Mouse (Mus musculus) regulatory T cell (primary cell): ENCODE measurements around the gene Ppp6r2.

ENCODE experiments used
- in situ Hi-C: fragments of 300-600 bp; cut with MboI, MseI; formaldehyde crosslinking; loops from one replicate; pipeline ENCODE4 v1.15.1; 2025; ENCODE audit warnings: high pct_unique_total_duplicates

The Ppp6r2 gene

GRCm38 (mm10) chr15:89210915-89211715 is at the start of gene Ppp6r2:
Gene Ppp6r2, plus strand, starts transcription at chr15:89211553.
- in situ Hi-C loops = no loop called here

- in situ Hi-C loops = no loop called here
These were observed 45.9 kb upstream of the Ppp6r2 start for GRCm38 (mm10) chr15:89165478-89165877.

GRCm38 (mm10) chr15:89168922-89169321 is 42.4 kb upstream of the Ppp6r2 start:
- in situ Hi-C loops = no loop called here

DNA sequence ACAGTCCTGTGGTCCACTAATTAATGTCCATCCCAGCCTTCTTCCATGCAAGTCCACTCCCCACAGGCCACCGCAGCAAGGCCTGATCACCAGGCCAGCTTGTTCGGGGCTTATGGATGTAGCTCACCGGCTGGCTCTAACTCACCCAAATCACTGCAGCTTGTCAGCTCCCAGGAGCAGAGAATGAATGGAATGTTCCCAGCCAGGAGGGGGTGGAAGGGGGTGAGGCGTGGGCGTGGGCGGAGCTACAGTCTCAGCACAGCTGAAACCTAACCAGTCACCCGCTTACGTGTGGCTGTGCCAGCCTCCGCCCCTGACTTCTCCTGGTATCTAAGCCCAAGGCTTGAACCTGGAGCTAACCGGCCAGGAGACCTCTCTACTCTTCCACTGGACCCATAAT is 41.9 kb upstream of the Ppp6r2 start:
- in situ Hi-C loops = no loop called here

DNA sequence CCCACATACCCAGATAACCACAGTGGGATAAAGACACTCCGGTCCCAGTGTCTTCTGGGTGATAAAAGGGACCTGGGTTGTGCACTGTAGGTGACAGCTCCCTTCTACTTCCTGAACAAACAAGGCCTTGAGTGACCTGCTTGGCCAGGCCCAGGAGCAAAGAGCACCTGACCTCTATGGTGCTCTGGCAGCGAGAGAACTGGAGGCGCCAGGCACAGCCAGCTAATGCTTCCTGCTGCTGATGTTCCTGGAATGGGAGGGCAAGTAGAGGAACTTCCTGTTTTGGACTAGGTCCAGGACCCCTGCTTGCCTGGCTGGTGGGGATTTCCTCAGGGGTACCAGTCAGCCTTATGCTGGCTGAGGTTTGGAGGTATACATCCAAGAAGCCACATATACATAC is 41.3 kb upstream of the Ppp6r2 start:
- in situ Hi-C loops = no loop called here

DNA sequence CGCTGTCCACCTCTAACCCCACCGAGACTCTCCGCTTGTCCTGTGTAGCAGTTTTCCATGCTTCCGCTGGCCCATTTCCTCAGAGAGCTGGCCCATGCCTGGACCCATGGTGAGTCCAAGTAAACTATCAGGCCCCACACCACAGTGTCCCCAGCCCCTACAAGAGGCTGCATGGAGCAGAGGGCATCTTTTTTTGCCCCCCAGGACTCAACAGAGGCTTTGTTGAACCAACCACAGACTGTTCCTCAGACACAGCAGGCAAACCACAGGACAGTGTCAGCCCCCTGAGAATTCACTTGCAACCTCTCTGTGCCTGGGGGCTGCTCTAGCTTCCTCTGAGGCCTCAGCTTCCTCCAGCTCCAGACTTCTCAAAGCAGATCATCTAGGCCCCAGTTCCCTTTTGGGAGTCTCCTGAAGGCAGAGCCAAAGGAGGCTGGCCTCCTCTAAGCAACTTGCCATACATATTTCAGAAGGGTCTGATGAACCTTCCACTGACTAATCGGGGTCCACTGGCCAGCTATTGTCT is 39.8 kb upstream of the Ppp6r2 start:
- in situ Hi-C loops = no loop called here

DNA sequence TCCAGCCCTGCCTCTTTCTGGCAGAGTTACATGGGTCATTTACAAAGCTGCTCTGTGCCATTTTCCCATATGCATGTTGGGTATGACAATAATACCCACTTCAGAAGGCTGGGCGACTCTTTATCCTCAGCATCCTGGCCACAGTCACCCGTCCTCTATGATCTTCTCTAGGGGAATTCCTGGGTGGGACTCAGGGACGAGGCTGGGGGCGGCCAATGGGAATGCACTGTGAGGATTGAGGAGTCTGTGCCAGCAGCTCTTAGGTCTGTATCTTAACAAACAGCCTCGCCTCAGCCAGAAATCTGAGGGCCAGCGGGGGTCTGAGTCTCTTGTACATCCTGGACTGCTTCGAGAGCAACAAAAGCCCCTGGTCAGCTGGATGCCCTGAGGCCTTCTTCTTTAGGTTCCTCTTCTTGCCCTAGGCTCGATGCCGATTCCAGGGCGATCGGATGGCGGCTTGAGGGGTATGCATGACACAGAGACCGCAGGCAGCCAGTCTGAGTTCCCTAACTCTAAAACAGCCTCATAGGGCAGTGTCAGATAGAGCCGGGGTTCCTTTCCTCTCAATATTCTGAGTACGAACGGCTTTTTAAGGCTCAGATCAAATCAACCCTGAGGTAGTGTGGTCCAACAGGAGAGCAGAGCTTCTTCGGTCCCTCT is 38.9 kb upstream of the Ppp6r2 start:
- in situ Hi-C loops = no loop called here

DNA sequence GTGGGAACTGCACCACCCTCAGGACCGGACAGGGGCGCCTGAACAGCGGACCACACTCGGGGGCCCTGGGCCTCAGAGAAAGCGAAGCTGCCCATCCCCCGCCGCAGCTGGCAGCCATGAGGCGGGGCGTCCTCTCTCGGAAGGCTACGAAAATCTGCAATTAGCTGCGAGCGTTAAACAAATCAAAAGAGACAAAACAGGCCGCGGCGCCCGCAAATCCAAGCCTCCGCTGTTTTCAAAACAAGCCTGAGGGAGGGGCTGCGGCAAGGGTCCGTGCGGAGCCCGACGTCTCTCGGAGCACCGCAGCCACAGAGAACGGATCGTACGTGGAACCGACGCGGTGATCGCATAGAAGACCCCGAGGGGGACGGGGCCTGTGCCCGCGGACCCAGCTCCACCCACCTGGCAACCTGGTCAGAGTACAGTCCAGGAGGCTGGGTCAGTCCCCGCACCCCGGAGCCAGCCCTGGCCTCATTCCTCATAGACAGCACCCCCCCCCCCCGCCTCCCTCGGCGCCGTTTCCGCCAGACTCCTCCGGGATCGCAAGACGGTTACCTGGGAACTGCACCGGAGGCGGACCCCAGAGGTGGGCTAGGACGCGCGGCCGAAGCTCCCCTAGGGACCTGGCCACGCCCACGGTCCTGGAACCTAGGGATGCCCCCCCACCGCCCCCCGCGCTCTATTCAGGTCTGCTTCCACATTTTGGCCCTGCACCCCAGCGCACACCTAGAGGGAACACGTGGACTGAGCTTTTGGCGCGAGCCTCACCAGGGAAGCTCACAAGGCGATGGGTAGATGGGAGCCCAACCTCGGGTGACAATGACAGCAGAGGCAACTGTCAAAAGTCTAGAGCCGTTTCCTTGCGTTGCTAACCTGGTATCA is 38.1 kb upstream of the Ppp6r2 start:
- in situ Hi-C loops = no loop called here

DNA sequence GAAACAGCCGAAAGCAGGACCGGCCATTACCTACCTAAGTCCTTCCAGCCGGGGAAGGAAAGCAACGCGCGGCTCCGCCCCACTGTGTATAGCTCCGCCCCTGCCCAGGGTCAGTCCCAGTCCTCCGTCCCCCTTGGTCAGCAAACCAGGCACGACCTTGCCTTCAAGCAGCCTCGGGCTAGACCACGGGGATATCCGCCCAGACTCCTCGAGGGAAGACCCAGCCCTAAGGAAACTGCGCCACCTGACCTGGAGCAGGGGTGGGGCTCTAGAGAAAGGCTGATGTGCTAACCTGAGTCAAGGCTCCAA is 37.5 kb upstream of the Ppp6r2 start:
- in situ Hi-C loops = no loop called here

- in situ Hi-C loops = no loop called here
These were observed 36.4 kb upstream of the Ppp6r2 start for GRCm38 (mm10) chr15:89174889-89175339.

DNA sequence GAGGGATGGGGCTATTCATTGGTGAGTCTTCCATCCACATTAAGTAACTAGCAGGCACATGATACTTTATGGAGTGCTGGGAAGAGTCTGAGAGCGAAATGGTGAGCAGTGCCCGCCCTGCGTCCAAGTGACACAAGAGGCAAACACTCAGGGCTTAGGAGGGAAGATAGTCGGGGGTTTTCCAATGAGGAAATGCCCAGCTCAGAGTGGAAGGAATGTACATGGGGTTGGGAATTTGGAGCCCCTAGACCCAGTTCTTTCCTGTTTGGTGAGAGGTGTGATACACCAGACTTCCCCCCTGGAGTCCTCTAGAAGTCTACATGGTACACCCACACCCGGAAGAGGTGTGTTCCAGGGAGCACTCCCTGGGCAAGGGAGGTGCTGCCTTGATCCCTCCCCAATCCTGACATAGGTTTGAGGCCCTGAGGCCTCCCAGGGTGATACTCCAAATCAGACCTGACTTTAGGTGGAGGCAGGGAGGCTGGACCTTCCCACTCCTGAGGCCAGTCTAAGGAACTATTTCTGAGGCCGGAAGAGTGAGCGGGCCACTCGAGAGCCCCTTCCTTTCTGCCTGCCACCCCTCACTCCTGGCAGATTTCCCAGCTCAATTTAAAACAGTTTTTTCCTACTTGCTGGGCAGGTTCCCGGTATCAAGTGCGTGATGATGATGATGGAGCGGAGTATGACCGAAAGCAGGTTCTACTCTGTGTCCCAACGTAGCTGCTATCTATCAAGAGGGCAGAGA is 35.8 kb upstream of the Ppp6r2 start:
- in situ Hi-C loops = no loop called here

DNA sequence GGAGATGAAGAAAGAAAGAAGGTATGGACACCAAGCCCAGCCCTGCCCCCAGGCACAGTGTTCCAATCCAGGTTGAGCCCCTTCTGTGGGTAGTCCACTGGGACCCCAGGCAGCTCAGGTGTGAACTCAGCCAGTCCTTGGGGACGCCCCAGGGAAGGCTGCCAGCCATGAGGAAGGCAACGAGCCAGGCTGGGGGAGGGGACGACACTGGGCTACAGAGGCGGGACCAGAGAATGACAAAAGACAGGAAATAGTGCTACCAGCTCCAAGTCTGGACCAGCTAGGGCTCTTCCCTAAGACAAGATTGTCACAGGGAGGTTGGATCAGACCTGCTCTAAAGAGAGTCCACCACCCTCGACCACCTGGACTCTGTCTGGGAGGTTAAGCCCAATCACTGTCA is 34.2 kb upstream of the Ppp6r2 start:
- in situ Hi-C loops = no loop called here

DNA sequence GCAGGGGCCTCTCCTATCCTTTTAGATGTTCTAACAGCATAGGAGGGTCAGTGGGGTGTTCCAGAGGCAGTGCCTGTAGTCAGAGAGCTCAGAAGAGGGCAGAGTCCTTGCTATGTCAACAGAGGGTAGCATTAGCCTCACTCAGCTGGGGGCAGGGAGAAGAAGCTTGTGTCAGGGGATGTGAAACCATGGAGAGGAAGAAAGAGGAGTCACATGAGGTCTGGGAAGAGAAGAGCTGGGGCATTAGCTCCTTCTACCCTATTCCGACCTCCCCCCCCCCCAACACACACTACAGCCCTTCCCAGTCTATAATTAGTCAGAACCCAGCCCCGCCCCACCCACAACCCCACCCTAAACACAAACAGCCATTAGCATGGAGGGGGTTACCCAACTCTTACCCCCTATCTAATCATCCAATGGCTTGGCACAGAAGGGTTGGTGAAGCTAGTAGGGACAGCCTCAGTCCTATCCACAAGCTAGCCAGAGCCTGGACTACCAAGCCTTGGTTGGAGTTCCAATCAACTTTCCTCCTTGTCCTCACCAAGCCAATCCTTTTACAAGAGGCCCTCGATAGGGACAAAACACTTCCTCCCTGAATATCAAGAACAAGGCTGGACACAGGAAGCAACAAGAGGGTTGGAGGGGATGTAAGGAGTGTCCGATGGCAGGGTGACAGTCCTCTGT is 33.6 kb upstream of the Ppp6r2 start:
- in situ Hi-C loops = no loop called here

DNA sequence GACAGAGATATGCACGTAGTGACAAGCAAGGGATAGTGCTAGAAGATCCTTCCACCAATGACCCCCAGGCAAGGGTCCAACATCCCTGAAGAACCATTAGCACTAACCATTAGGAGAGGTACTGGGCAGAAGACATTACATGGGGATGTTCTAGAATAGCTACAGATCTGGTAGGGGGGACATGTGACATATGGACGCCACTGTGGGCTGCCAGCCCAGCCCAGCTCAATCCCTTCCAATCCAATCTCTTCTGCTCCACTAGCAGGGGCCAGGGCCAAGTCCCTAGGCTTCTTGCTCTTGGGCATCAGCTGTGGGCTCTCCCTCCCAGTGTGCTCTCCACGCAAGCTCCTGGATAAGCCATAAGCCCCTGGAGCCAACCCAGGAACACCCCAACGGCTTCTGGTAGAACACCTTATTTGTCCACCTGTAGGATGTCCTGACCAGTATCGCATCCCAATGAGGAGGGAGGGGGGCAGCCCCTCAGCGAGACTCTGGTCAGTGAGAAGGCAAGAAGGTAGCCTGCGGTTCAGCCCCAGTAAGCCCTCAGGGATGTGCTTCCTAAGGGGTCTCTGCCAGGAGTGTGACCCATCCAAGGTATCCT is 33.0 kb upstream of the Ppp6r2 start:
- in situ Hi-C loops = no loop called here

- in situ Hi-C loops = no loop called here
These were observed 32.3 kb upstream of the Ppp6r2 start for GRCm38 (mm10) chr15:89178954-89179629.

GRCm38 (mm10) chr15:89179630-89179964 is 31.8 kb upstream of the Ppp6r2 start:
- in situ Hi-C loops = no loop called here

GRCm38 (mm10) chr15:89180081-89180541 is 31.2 kb upstream of the Ppp6r2 start:
- in situ Hi-C loops = no loop called here

GRCm38 (mm10) chr15:89180571-89181229 is 30.7 kb upstream of the Ppp6r2 start, which contains the start of gene Plxnb2:
Gene Plxnb2, minus strand, starts transcription at chr15:89180788.
- in situ Hi-C loops = no loop called here

- in situ Hi-C loops = no loop called here
These were observed 29.6 kb upstream of the Ppp6r2 start for GRCm38 (mm10) chr15:89181561-89182270.
